Comparison of ENCODE assay signal across 11 mouse cellular contexts in genomic region chr13:35815782-35816368, GRCm38 (mm10).
DNase-seq lines count a peak whose midpoint lies in the region; ATAC-seq lines count a peak whose summit lies in the region.
"Had no signal": no experiment of that assay in that cellular context is flagged by ENCODE, and none has a peak within 500 bp of the region (broad histone marks: within the 10 kb centered on the region; RNA-seq: fewer than 3 reads in every experiment).

No protein-coding gene starts in this region.

- H3K4me2 ChIP-seq in midbrain, embryonic 13.5 days (replicated peaks), result no peak overlapping the region
- H3K4me2 ChIP-seq: liver, embryonic 11.5 days; neural tube, embryonic 12.5 days had no signal

- no peak overlapping the region for H3K27ac ChIP-seq in midbrain, embryonic 13.5 days
- H3K27ac ChIP-seq in midbrain, embryonic 10.5 days (replicated peaks), result no peak overlapping the region
- H3K27ac ChIP-seq: hindbrain, embryonic 10.5 days; neural tube, embryonic 12.5 days had no signal

- H3K27me3 ChIP-seq in midbrain, embryonic 13.5 days, result no peaks in the 10 kb centered on the region
- no peaks in the 10 kb centered on the region for H3K27me3 ChIP-seq in midbrain, embryonic 10.5 days (ENCODE audit: low read depth, poor library complexity, severe bottlenecking)
- H3K27me3 ChIP-seq: neural tube, embryonic 12.5 days had no signal

- no peak overlapping the region for H3K9ac ChIP-seq in midbrain, embryonic 13.5 days (replicated peaks)
- H3K9ac ChIP-seq: neural tube, embryonic 12.5 days had no signal

- H3K9me3 ChIP-seq in midbrain, embryonic 13.5 days, result no peaks in the 10 kb centered on the region
- no peaks in the 10 kb centered on the region for H3K9me3 ChIP-seq in midbrain, embryonic 10.5 days (replicated peaks)
- H3K9me3 ChIP-seq: hindbrain, embryonic 10.5 days; neural tube, embryonic 12.5 days had no signal

- WGBS in midbrain, embryonic 13.5 days, result 92% methylated on average over 16 of the region's 16 CpGs
- WGBS in midbrain, embryonic 10.5 days, result 91% methylated on average over 16 of the region's 16 CpGs

- DNase-seq in adrenal gland, adult 2 months, result peak; percentile 46
- DNase-seq in adrenal gland, adult 8-10 months, result no peak
- peak; percentile 43 for DNase-seq in ovary, adult 18-20 months (ENCODE audit: low spot score)
- no peak for DNase-seq in ovary, postnatal 10 days (ENCODE audit: low spot score)
- peak; percentile 89 to 92 for DNase-seq in kidney, postnatal 25 days
- peak; percentile 35 for DNase-seq in skeletal muscle tissue, adult 2 months (ENCODE audit: low read depth, low spot score)
- no peak for DNase-seq in midbrain, embryonic 10.5 days (ENCODE audit: low spot score)

- H3K4me1 ChIP-seq in midbrain, embryonic 13.5 days (replicated peaks), result peaks cover 15% of the 10 kb centered on the region
- peaks cover 23% of the 10 kb centered on the region for H3K4me1 ChIP-seq in midbrain, embryonic 10.5 days

- ATAC-seq in midbrain, embryonic 13.5 days, result no peak

- no peak overlapping the region for H3K4me3 ChIP-seq in midbrain, embryonic 13.5 days (replicated peaks)
- H3K4me3 ChIP-seq in midbrain, embryonic 10.5 days, result no peak overlapping the region
- H3K4me3 ChIP-seq: hindbrain, embryonic 10.5 days; neural tube, embryonic 12.5 days had no signal

- peaks cover 35% of the 10 kb centered on the region for H3K36me3 ChIP-seq in midbrain, embryonic 13.5 days
- peaks cover 46% of the 10 kb centered on the region for H3K36me3 ChIP-seq in midbrain, embryonic 10.5 days

Comparison
In these comparisons a context has a peak if more than half of its experiments do, and no peak if none do; other contexts are left out.
1. DNase-seq: peak in adrenal gland, adult 2 months (single experiment), ovary, adult 18-20 months (single experiment), kidney, postnatal 25 days (2 of 2) and skeletal muscle tissue, adult 2 months (single experiment); none in adrenal gland, adult 8-10 months (single experiment), ovary, postnatal 10 days (single experiment) and midbrain, embryonic 10.5 days (single experiment).